Mouse (Mus musculus) midbrain, embryonic 13.5 days (tissue): ENCODE data around the gene Ints6. TPM values are rescaled to one million over a fixed set of nuclear protein-coding genes. Genes with fewer than 3 reads are reported as not detected.
A peak's percentile ranks its signal among the peaks of the same experiment; 100 is the strongest.

Source experiments
- ATAC-seq: fragments of 200-750 bp; cut with Nextera tagmentation; 2 replicates; pipeline ENCODE4 v1.8.0; 2017; ENCODE audit warnings: mild to moderate bottlenecking, moderate TSS enrichment, moderate library complexity
- H3K27ac ChIP-seq: fragments of 300-500 bp; sonication (generic); 2 replicates; pipeline ENCODE4 v1.5.1; 2015; ENCODE audit warnings: inconsistent platforms, mild to moderate bottlenecking, moderate library complexity
- H3K27me3 ChIP-seq: fragments of 300-500 bp; sonication (generic); 2 replicates; pipeline ENCODE4 v1.6.1; 2015; ENCODE audit warnings: mild to moderate bottlenecking, inconsistent platforms
- H3K36me3 ChIP-seq: fragments of 300-500 bp; sonication (generic); 2 replicates; pipeline ENCODE4 v1.6.1; 2015; ENCODE audit warnings: mild to moderate bottlenecking, inconsistent platforms
- H3K4me1 ChIP-seq: fragments of 300-500 bp; sonication (generic); replicated peaks from 2 replicates; pipeline ENCODE4 v1.6.1; 2015; ENCODE audit warnings: inconsistent platforms
- H3K4me2 ChIP-seq: fragments of 300-500 bp; sonication (generic); replicated peaks from 2 replicates; pipeline ENCODE4 v1.6.1; 2015; ENCODE audit warnings: moderate library complexity, mild to moderate bottlenecking, inconsistent platforms
- H3K4me3 ChIP-seq: fragments of 300-500 bp; sonication (generic); replicated peaks from 2 replicates; pipeline ENCODE4 v1.5.1; 2015; ENCODE audit warnings: mild to moderate bottlenecking, inconsistent platforms
- H3K9ac ChIP-seq: fragments of 300-500 bp; sonication (generic); replicated peaks from 2 replicates; pipeline ENCODE4 v1.6.1; 2015; ENCODE audit warnings: mild to moderate bottlenecking, inconsistent platforms
- H3K9me3 ChIP-seq: fragments of 300-500 bp; sonication (generic); 2 replicates; pipeline ENCODE4 v1.6.1; 2016; ENCODE audit warnings: mild to moderate bottlenecking, inconsistent platforms
- WGBS: fragments of 180-500 bp; shearing (Covaris S2); methylation state at CpG from one replicate; pipeline ENCODE4 v1.1.7; 2015; 5-methylcytosine and 5-hydroxymethylcytosine counted together
- polyA plus RNA-seq: library from polyadenylated mRNA; unstranded; fragments of >200 nt; fragmentation: Nextera tagmentation; extraction: Ambion mirVana; gene quantifications from 2 replicates; pipeline ENCODE4 v1.2.1, GENCODE M21; 2015

Ints6 gene
- polyA plus RNA-seq, 1 experiment from 2014 or later: 20.5 TPM

DNA sequence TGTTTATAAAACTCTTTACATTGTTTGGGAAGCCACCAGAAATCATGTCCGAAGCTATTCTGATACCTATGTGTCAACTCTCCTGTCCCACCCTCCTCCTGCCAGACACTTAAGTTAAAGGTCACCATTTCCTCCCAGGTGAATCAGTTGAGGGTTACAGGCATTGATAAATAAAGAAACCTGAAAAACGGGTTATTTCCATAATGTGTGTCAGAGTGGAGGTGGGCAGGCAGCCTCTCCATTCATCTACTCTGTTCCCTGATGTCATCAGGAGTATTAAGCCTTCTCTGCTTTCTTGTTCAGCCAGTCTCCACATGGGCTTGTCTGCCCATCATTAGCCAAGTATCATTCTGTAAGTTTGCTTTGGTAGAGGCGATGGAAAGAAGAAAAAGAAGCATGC lies 14.1 kb upstream of the Ints6 start:
- Histone ChIP-seq H3K4me1 (no peaks in the 10 kb centered on the region), H3K4me2 (no peak overlapping the region), H3K27ac (no peak overlapping the region), H3K4me3 (no peak overlapping the region), H3K27me3 (no peaks in the 10 kb centered on the region), H3K9ac (no peak overlapping the region), H3K36me3 (no peaks in the 10 kb centered on the region), H3K9me3 (0 out of 2 replicates have a peak, but pooled peaks cover 3% of the 10 kb centered on the region)
- ATAC-seq: no peak
- 88% methylated on average over 3 of the region's 3 CpGs for WGBS

- Histone ChIP-seq H3K36me3 (no peaks in the 10 kb centered on the region), H3K4me2 (no peak overlapping the region), H3K9ac (no peak overlapping the region), H3K4me3 (no peak overlapping the region), H3K27me3 (no peaks in the 10 kb centered on the region), H3K4me1 (no peaks in the 10 kb centered on the region), H3K27ac (no peak overlapping the region), H3K9me3 (0 out of 2 replicates have a peak, but pooled peaks cover 3% of the 10 kb centered on the region)
- ATAC-seq: no peak
- WGBS: 90% methylated on average over 3 of the region's 3 CpGs
Observed at GRCm38 (mm10) chr14:62774246-62774645, 13.3 kb upstream of the Ints6 start.

GRCm38 (mm10) chr14:62773766-62774165 lies 12.8 kb upstream of the Ints6 start:
- H3K27me3 ChIP-seq: no peaks in the 10 kb centered on the region
- H3K9ac ChIP-seq: no peak overlapping the region
- no peak overlapping the region for H3K27ac ChIP-seq
- H3K4me3 ChIP-seq: no peak overlapping the region
- WGBS: 84% methylated on average over 6 of the region's 6 CpGs
- H3K4me2 ChIP-seq: no peak overlapping the region
- H3K36me3 ChIP-seq: no peaks in the 10 kb centered on the region
- no peak for ATAC-seq
- no peaks in the 10 kb centered on the region for H3K4me1 ChIP-seq
- H3K9me3 ChIP-seq: 0 out of 2 replicates have a peak, but pooled peaks cover 3% of the 10 kb centered on the region

DNA sequence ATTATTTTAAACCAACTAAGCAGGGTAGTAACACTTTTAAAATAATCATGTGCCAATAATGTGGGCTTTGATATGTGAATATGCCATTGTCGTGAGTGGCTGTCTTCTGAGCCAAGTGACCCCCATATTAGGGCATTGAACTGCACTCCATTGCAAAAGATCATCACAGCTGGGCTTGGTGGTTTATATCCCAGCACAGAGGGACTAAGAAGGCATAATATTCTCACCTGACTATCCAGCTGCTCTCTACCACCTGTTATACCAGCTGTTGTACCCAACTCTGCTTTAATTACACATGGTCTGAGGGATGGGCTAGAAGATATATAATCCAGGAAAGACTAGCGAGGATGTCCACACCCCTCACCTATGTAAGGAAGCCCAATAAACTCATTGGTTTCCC lies 4.4 kb upstream of the Ints6 start:
- no peak overlapping the region for H3K4me2 ChIP-seq
- no peak overlapping the region for H3K9ac ChIP-seq
- no peak overlapping the region for H3K27ac ChIP-seq
- H3K36me3 ChIP-seq: no peaks in the 10 kb centered on the region
- H3K27me3 ChIP-seq: no peaks in the 10 kb centered on the region
- WGBS: 85% methylated on average over 2 of the region's 2 CpGs
- no peak overlapping the region for H3K4me3 ChIP-seq
- ATAC-seq: no peak
- peaks cover 8% of the 10 kb centered on the region; the same call in 1 of the 2 replicates for H3K4me1 ChIP-seq
- H3K9me3 ChIP-seq: no peaks in the 10 kb centered on the region

- WGBS: 83% methylated on average over 5 of the region's 5 CpGs
- ATAC-seq: no peak
Observed at GRCm38 (mm10) chr14:62764371-62764770, 3.4 kb upstream of the Ints6 start.

GRCm38 (mm10) chr14:62761943-62762342 lies 974 bp upstream of the Ints6 start:
- Histone ChIP-seq H3K27ac (peak overlapping the region; percentile 96), H3K27me3 (no peaks in the 10 kb centered on the region)
- ATAC-seq: no peak

More at GRCm38 (mm10) chr14:62764371-62764770, 3.4 kb upstream of the Ints6 start:
- Histone ChIP-seq H3K27ac (no peak overlapping the region), H3K4me2 (no peak overlapping the region), H3K27me3 (no peaks in the 10 kb centered on the region), H3K9ac (no peak overlapping the region), H3K4me1 (peaks cover 10% of the 10 kb centered on the region), H3K9me3 (no peaks in the 10 kb centered on the region), H3K36me3 (no peaks in the 10 kb centered on the region), H3K4me3 (no peak overlapping the region)

GRCm38 (mm10) chr14:62760321-62761035 lies 491 bp downstream of the Ints6 start:
- peak overlapping the region; percentile 84 for H3K4me2 ChIP-seq
- H3K9ac ChIP-seq: peak overlapping the region; percentile 94
- no peaks in the 10 kb centered on the region for H3K27me3 ChIP-seq
- H3K4me1 ChIP-seq: peaks cover 19% of the 10 kb centered on the region
- H3K9me3 ChIP-seq: no peaks in the 10 kb centered on the region
- no peaks in the 10 kb centered on the region for H3K36me3 ChIP-seq
- under 1% methylated on average over 66 of the region's 68 CpGs for WGBS
- peak overlapping the region; percentile 99 for H3K27ac ChIP-seq
- peak overlapping the region; percentile 97 for H3K4me3 ChIP-seq
- peak; percentile 66 for ATAC-seq

More at GRCm38 (mm10) chr14:62761943-62762342, 974 bp upstream of the Ints6 start:
- WGBS: 2% methylated on average over 11 of the region's 11 CpGs
- Histone ChIP-seq H3K4me3 (peak overlapping the region; percentile 97), H3K9ac (peak overlapping the region; percentile 82), H3K4me2 (peak overlapping the region; percentile 84), H3K9me3 (no peaks in the 10 kb centered on the region), H3K4me1 (peaks cover 19% of the 10 kb centered on the region), H3K36me3 (no peaks in the 10 kb centered on the region)

DNA sequence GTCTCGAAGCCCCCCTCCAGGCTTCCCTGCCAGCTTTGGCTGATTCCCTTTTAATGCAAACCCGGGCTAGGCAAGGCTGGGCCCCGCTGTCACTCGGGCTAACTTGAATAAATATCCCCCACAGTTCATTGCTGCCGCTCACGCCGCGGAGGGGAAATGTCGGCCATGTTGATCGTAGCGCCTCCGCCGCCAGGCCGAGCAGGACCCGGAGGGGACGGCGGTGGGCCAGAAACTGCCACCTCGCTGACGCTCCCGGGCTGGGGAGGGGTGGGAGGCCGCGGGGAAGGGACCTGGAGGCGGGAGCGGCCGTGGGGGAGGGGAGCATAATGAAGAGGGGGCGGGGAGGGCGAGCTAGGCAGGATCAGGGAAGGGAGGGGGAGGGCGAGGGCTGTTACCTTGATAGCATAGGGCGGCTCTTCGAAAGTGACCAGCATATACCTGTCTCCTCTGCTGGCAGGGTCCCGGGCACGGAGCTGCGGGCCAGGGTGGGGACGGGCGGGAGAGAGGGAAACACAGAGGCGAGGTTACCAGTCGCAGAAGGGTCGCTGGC lies 1.1 kb downstream of the Ints6 start:
- WGBS: 2% methylated on average over 37 of the region's 38 CpGs
- Histone ChIP-seq H3K4me1 (peaks cover 19% of the 10 kb centered on the region), H3K27me3 (no peaks in the 10 kb centered on the region), H3K36me3 (no peaks in the 10 kb centered on the region), H3K9me3 (no peaks in the 10 kb centered on the region), H3K9ac (peak overlapping the region; percentile 94), H3K4me3 (peak overlapping the region; percentile 97), H3K27ac (peak overlapping the region; percentile 99), H3K4me2 (peak overlapping the region; percentile 84)
- peak; percentile 58 for ATAC-seq

- H3K4me3 ChIP-seq: no peak overlapping the region
- no peak for ATAC-seq
- H3K9ac ChIP-seq: no peak overlapping the region
- no peak overlapping the region; the same call in 1 of the 2 replicates for H3K4me2 ChIP-seq
- H3K4me1 ChIP-seq: peaks cover 19% of the 10 kb centered on the region
- H3K27ac ChIP-seq: no peak overlapping the region
- 0 out of 2 replicates have a peak, but pooled peaks cover 5% of the 10 kb centered on the region for H3K36me3 ChIP-seq
- WGBS: 94% methylated on average over 5 of the region's 5 CpGs
- H3K27me3 ChIP-seq: no peaks in the 10 kb centered on the region
- H3K9me3 ChIP-seq: no peaks in the 10 kb centered on the region
Observed at GRCm38 (mm10) chr14:62758714-62759113, 2.3 kb downstream of the Ints6 start.

DNA sequence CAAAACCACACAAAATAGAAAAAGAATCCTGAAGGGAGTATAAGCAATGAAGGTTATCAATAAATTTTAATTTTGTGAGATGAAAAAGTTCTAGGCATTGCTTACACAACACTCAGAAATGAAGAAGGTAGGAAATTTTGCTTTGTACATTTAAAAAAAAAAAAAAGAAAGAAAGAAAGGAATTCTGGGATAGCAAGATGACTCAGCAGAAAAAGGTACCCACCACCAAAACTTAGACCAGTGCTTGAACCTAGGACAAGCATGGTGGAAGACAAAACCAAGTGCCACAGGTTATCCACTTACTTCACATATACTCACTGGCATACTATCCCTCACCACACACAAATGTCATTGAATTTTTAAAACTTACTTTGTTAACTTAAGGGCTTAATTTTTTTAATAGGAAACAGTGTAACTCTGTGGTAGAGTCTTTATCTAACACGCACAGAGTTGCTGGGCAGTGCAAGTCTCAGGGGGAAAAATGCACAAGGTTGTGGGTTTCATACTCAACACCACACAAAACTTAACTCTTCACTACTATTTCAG lies 5.8 kb downstream of the Ints6 start:
- Histone ChIP-seq H3K27me3 (no peaks in the 10 kb centered on the region), H3K4me2 (no peak overlapping the region), H3K4me3 (no peak overlapping the region), H3K36me3 (peaks cover 5% of the 10 kb centered on the region; the same call in 1 of the 2 replicates), H3K4me1 (peaks cover 11% of the 10 kb centered on the region), H3K27ac (no peak overlapping the region), H3K9me3 (no peaks in the 10 kb centered on the region), H3K9ac (no peak overlapping the region)
- ATAC-seq: no peak
- 100% methylated on average over 1 of the region's 1 CpGs for WGBS

DNA sequence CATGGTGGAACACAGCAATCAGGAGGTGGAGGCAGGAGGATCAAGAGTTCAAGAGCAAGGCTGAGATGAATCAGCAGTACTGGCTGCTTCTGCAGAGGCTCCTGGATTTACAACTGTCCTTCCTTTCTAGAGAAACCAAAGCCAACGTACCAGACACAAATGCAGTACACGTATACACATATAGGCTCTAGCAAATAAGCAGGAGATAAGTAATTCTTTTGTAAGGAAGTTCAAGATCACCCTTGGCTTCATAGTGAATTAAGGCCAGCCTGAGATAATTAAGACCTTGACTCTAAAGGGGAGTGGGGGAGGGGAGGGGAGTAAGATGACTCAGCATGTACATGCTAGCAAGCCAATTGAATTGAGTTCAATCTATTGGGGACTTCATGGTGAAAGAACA lies 9.5 kb downstream of the Ints6 start:
- Histone ChIP-seq H3K27me3 (no peaks in the 10 kb centered on the region), H3K9me3 (no peaks in the 10 kb centered on the region), H3K27ac (no peak overlapping the region), H3K4me3 (no peak overlapping the region), H3K4me2 (no peak overlapping the region), H3K4me1 (no peaks in the 10 kb centered on the region), H3K36me3 (peaks cover 9% of the 10 kb centered on the region; the same call in 1 of the 2 replicates), H3K9ac (no peak overlapping the region)
- 83% methylated on average over 2 of the region's 2 CpGs for WGBS
- no peak for ATAC-seq

DNA sequence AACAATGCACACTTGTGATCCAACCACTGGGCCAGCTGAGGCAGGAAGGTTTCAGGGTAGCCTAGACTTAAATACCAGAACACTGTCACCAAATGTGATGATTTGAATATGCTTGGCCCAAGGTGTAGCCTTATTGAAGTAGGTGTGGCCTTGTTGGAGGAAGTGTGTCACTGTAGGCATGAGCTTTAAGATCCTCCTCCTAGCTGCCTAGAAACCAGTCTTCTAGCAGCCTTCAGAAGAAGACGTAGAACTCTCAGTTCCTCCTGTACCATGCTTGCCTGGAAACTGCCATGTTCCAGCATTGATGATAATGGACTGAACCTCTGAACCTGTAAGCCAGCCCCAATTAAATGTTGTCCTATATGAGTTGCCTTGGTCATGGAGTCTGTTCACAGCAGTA lies 25.3 kb downstream of the Ints6 start:
- H3K9ac ChIP-seq: no peak overlapping the region
- 93% methylated on average over 1 of the region's 1 CpGs for WGBS
- no peaks in the 10 kb centered on the region for H3K4me1 ChIP-seq
- H3K36me3 ChIP-seq: peaks cover 10% of the 10 kb centered on the region
- no peak for ATAC-seq
- no peaks in the 10 kb centered on the region for H3K27me3 ChIP-seq
- H3K27ac ChIP-seq: no peak overlapping the region
- H3K4me3 ChIP-seq: no peak overlapping the region
- H3K4me2 ChIP-seq: no peak overlapping the region
- H3K9me3 ChIP-seq: no peaks in the 10 kb centered on the region
